Comparison of ENCODE assay signal across 12 mouse cellular contexts in genomic region chr14:9529247-9529646, GRCm38 (mm10).
"Had no signal": no experiment of that assay in that cellular context is flagged by ENCODE, and none has a peak within 500 bp of the region (broad histone marks: within the 10 kb centered on the region; RNA-seq: fewer than 3 reads in every experiment).

No protein-coding gene starts in this region.

- DNase-seq: retina, postnatal 1 day; right cerebral cortex, adult 18-20 months; right cerebral cortex, postnatal 14 days; right cerebral cortex, postnatal 25 days; right cerebral cortex, postnatal 4 days; spleen, adult 18-20 months; thymus, adult 18-20 months; thymus, adult 2 months; thymus, postnatal 14 days; thymus, postnatal 25 days; thymus, postnatal 36 days; thymus, postnatal 4 days had no signal
